ENCODE assay signal across 8 mouse cellular contexts in genomic region chr11:99189154-99189582, GRCm38 (mm10). TPM values are rescaled to one million over a fixed set of nuclear protein-coding genes. Genes with fewer than 3 reads are reported as not detected.
DNase-seq lines count a peak whose midpoint lies in the region; ATAC-seq and TF ChIP-seq lines count a peak whose summit lies in the region.

No protein-coding gene starts in this region.

- ATAC-seq in hindbrain, embryonic 11.5 days (ENCODE audit: low FRiP score): no peak
- ATAC-seq in hindbrain, embryonic 16.5 days: no peak
- no peak for ATAC-seq in neural tube, embryonic 11.5 days (ENCODE audit: insufficient read depth, low FRiP score, low TSS enrichment)

- dilution Hi-C loops in CH12.LX (cut with MboI; ENCODE audit: extremely low pct_ligation_motif_present, extremely low pct_unique_long_range_greater_than_20kb, low sequenced_read_pairs): no loop called here

- no peak overlapping the region for H3K4me2 ChIP-seq in hindbrain, embryonic 11.5 days (replicated peaks; ENCODE audit: low read depth, low read length)
- H3K4me2 ChIP-seq in hindbrain, embryonic 16.5 days (ENCODE audit: low read length): no peak overlapping the region
- H3K4me2 ChIP-seq in CH12.LX (ENCODE audit: insufficient read depth, low read depth, poor library complexity, severe bottlenecking): peak overlapping the region; percentile 92
- H3K4me2 ChIP-seq in neural tube, embryonic 11.5 days (ENCODE audit: low read depth): no peak overlapping the region

- peak; percentile 61 for TF ChIP-seq POLR2A in CH12.LX (IDR thresholded peaks at IDR 0.05; ENCODE audit: low read depth, low read length)
- no peak for TF ChIP-seq POLR2A in brain, embryonic 14.5 days (IDR thresholded peaks at IDR 0.05; ENCODE audit: borderline replicate concordance, extremely low read depth, insufficient read depth, insufficient read length, poor library complexity, severe bottlenecking)

- H3K9me3 ChIP-seq in hindbrain, embryonic 11.5 days (ENCODE audit: control insufficient read depth, low read length): no peaks in the 10 kb centered on the region
- H3K9me3 ChIP-seq in hindbrain, embryonic 16.5 days (ENCODE audit: control insufficient read depth, low read length): no peaks in the 10 kb centered on the region
- H3K9me3 ChIP-seq in CH12.LX (replicated peaks; ENCODE audit: low read length): peaks cover 12% of the 10 kb centered on the region
- no peaks in the 10 kb centered on the region for H3K9me3 ChIP-seq in neural tube, embryonic 11.5 days (ENCODE audit: control insufficient read depth, low read length)

- no peak overlapping the region for H3K9ac ChIP-seq in hindbrain, embryonic 11.5 days (ENCODE audit: low read depth, low read length)
- H3K9ac ChIP-seq in hindbrain, embryonic 16.5 days (ENCODE audit: low read depth, low read length): no peak overlapping the region
- H3K9ac ChIP-seq in CH12.LX (ENCODE audit: insufficient read depth, low read depth): peak overlapping the region; percentile 82
- H3K9ac ChIP-seq in neural tube, embryonic 11.5 days (ENCODE audit: low read length): no peak overlapping the region

- in situ Hi-C loops in CH12.LX (cut with MboI; ENCODE audit: low pct_ligation_motif_present, low pct_unique_long_range_greater_than_20kb, low sequenced_read_pairs): no loop called here

- no peaks in the 10 kb centered on the region for H3K4me1 ChIP-seq in hindbrain, embryonic 11.5 days (replicated peaks; ENCODE audit: control insufficient read depth, insufficient read depth, low read length)
- no peaks in the 10 kb centered on the region for H3K4me1 ChIP-seq in hindbrain, embryonic 16.5 days (ENCODE audit: control insufficient read depth, insufficient read depth, low read depth, low read length)
- H3K4me1 ChIP-seq in CH12.LX (ENCODE audit: control insufficient read depth in 1 of 2, insufficient read depth in 2 of 2): peaks cover 31 to 52% of the 10 kb centered on the region in 2 experiments
- no peaks in the 10 kb centered on the region for H3K4me1 ChIP-seq in neural tube, embryonic 11.5 days (ENCODE audit: control insufficient read depth, insufficient read depth, low read length)

- peak; percentile 69 for DNase-seq in hindbrain, embryonic 11.5 days (ENCODE audit: low spot score)
- peak; percentile 97 for DNase-seq in CH12.LX (ENCODE audit: extremely low read depth)
- peak; percentile 61 for DNase-seq in brain, embryonic 14.5 days (ENCODE audit: low read depth)
- DNase-seq in forelimb bud, embryonic 11.5 days (ENCODE audit: low read depth, low spot score): peak; percentile 69
- DNase-seq in left cerebral cortex, postnatal 25 days (ENCODE audit: low spot score in 2 of 2): peak; percentile 42 to 54
- peak; percentile 44 for DNase-seq in neural tube, embryonic 11.5 days (ENCODE audit: low spot score)
- peak; percentile 72 for DNase-seq in thymus, postnatal 0 days (ENCODE audit: low spot score)

- H3K27me3 ChIP-seq in hindbrain, embryonic 11.5 days (ENCODE audit: control insufficient read depth, insufficient read depth, low read length): no peaks in the 10 kb centered on the region
- no peaks in the 10 kb centered on the region for H3K27me3 ChIP-seq in hindbrain, embryonic 16.5 days (replicated peaks; ENCODE audit: control insufficient read depth, insufficient read depth, low read length)
- no peaks in the 10 kb centered on the region for H3K27me3 ChIP-seq in CH12.LX (replicated peaks)
- no peaks in the 10 kb centered on the region for H3K27me3 ChIP-seq in neural tube, embryonic 11.5 days (ENCODE audit: control insufficient read depth, insufficient read depth, low read length)

- H3K27ac ChIP-seq in hindbrain, embryonic 11.5 days (ENCODE audit: low read depth, low read length): no peak overlapping the region
- H3K27ac ChIP-seq in hindbrain, embryonic 16.5 days (ENCODE audit: low read depth, low read length): no peak overlapping the region
- peak overlapping the region; percentile 99 for H3K27ac ChIP-seq in CH12.LX (ENCODE audit: insufficient read depth, low read depth)
- no peak overlapping the region for H3K27ac ChIP-seq in neural tube, embryonic 11.5 days (ENCODE audit: low read depth, low read length)

- TF ChIP-seq EP300 in CH12.LX (IDR thresholded peaks at IDR 0.05; ENCODE audit: low read length): peak; percentile 98

- intact Hi-C loops in left cerebral cortex, postnatal 25 days (cut with DNase I): loop anchor here (2.0 to 10.0 kb wide), 3 partner anchors 103 to 176 kb away; no protein-coding TSS in a partner anchor

- H3K36me3 ChIP-seq in hindbrain, embryonic 11.5 days (ENCODE audit: control insufficient read depth, insufficient read depth, low read length): no peaks in the 10 kb centered on the region
- no peaks in the 10 kb centered on the region for H3K36me3 ChIP-seq in hindbrain, embryonic 16.5 days (ENCODE audit: control insufficient read depth, insufficient read depth, low read length)
- H3K36me3 ChIP-seq in CH12.LX (replicated peaks in 1 of 2; ENCODE audit: control insufficient read depth in 1 of 2, insufficient read depth in 1 of 2, low read length in 1 of 2): peaks cover 0 to 4% of the 10 kb centered on the region in 2 experiments
- no peaks in the 10 kb centered on the region for H3K36me3 ChIP-seq in neural tube, embryonic 11.5 days (ENCODE audit: control insufficient read depth, insufficient read depth, low read length)

- TF ChIP-seq CTCF in CH12.LX (conservative IDR thresholded peaks at IDR 0.05 in 1 of 2, IDR thresholded peaks at IDR 0.05 in 1 of 2; ENCODE audit: low read depth in 2 of 2, low read length in 2 of 2): peak; percentile 81 to 95
- TF ChIP-seq CTCF in brain, embryonic 14.5 days (IDR thresholded peaks at IDR 0.05; ENCODE audit: borderline replicate concordance, extremely low read depth, insufficient read depth, insufficient read length): peak; percentile 79

- no peak overlapping the region for H3K4me3 ChIP-seq in hindbrain, embryonic 11.5 days (ENCODE audit: low read depth, low read length)
- no peak overlapping the region for H3K4me3 ChIP-seq in hindbrain, embryonic 16.5 days (ENCODE audit: low read length)
- peak overlapping the region in 1 of 3 experiments; percentile 1 for H3K4me3 ChIP-seq in CH12.LX (replicated peaks in 1 of 3; ENCODE audit: low read depth in 2 of 3, low read length in 2 of 3, poor library complexity in 1 of 3)
- H3K4me3 ChIP-seq in neural tube, embryonic 11.5 days (ENCODE audit: low read depth, low read length): no peak overlapping the region

- H3K79me2 ChIP-seq in CH12.LX (replicated peaks; ENCODE audit: control insufficient read depth, extremely low read depth, insufficient read depth, poor library complexity, severe bottlenecking): no peaks in the 10 kb centered on the region

- peak; percentile 89 for TF ChIP-seq RAD21 in CH12.LX (IDR thresholded peaks at IDR 0.05; ENCODE audit: low read depth, low read length)

- WGBS in hindbrain, embryonic 11.5 days: 28% methylated on average over 14 of the region's 14 CpGs
- WGBS in hindbrain, embryonic 16.5 days: 23% methylated on average over 14 of the region's 14 CpGs
- WGBS in neural tube, embryonic 11.5 days: 26% methylated on average over 14 of the region's 14 CpGs

TF ChIP-seq in CH12.LX, 34 proteins besides CTCF, POLR2A, EP300 and RAD21 (continues in another document):
- TF ChIP-seq ZMIZ1 (IDR thresholded peaks at IDR 0.05; ENCODE audit: low read depth, low read length) (no peak), CHD1 (IDR thresholded peaks at IDR 0.05; ENCODE audit: low read depth, low read length) (peak; percentile 8; the same call in 1 of the 2 replicates), MEF2A (IDR thresholded peaks at IDR 0.05; ENCODE audit: borderline replicate concordance, low read depth, low read length) (peak; percentile 100), USF2 (conservative IDR thresholded peaks at IDR 0.05; ENCODE audit: low read depth, low read length) (no peak), ZNF384 (IDR thresholded peaks at IDR 0.05; ENCODE audit: low read depth, low read length) (no peak; the same call in none of the 2 replicates), HCFC1 (IDR thresholded peaks at IDR 0.05; ENCODE audit: low read depth, low read length) (peak; percentile 22; the same call in 1 of the 2 replicates), BHLHE40 (IDR thresholded peaks at IDR 0.05; ENCODE audit: low read depth, low read length) (peak; percentile 98)

RNA-seq across cellular contexts. Expression of gene Ccr7, which starts 34.3 kb away (rescaled TPM):
- 0.17 and 0.31 TPM in 2 replicates for polyA plus RNA-seq in hindbrain, embryonic 11.5 days (2014; fragmentation: Nextera tagmentation; extraction: Ambion mirVana)
- polyA plus RNA-seq in hindbrain, embryonic 16.5 days (2015; fragmentation: Nextera tagmentation; extraction: Ambion mirVana): not detected in 2 replicates
- total RNA-seq in CH12.LX (2012; rRNA removed): 170 and 241 TPM in 2 replicates
- total RNA-seq in CH12.LX (2014; rRNA removed): 178 and 203 TPM in 2 replicates
- polyA plus RNA-seq in CH12.LX (2012; ENCODE audit: insufficient read length, low read depth): 306 and 316 TPM in 2 replicates
- polyA plus RNA-seq in brain, embryonic 14.5 days (2012; rRNA removed): 0.07 TPM in 1 of 2 replicates, not detected in the other
- total RNA-seq in left cerebral cortex, postnatal 25 days (2021): under 1 TPM in 1 of 2 experiments, not detected in 1; 0.16 TPM
- polyA plus RNA-seq in neural tube, embryonic 11.5 days (2014; fragmentation: Nextera tagmentation; extraction: Ambion mirVana): 0.39 and 0.41 TPM in 2 replicates
- 36.2 and 37.4 TPM in 2 replicates for polyA plus RNA-seq in thymus, postnatal 0 days (2015; fragmentation: Nextera tagmentation; extraction: Ambion mirVana)

RNA-seq across cellular contexts. Expression of gene Smarce1, which starts 41.6 kb away (rescaled TPM):
- polyA plus RNA-seq in hindbrain, embryonic 11.5 days (2014; fragmentation: Nextera tagmentation; extraction: Ambion mirVana): 217 and 219 TPM in 2 replicates
- 225 and 246 TPM in 2 replicates for polyA plus RNA-seq in hindbrain, embryonic 16.5 days (2015; fragmentation: Nextera tagmentation; extraction: Ambion mirVana)
- total RNA-seq in CH12.LX (2012; rRNA removed) (246 and 257 TPM in 2 replicates), CH12.LX (2014; rRNA removed) (149 and 184 TPM in 2 replicates)
- polyA plus RNA-seq in CH12.LX (2012; ENCODE audit: insufficient read length, low read depth): 464 and 617 TPM in 2 replicates
- polyA plus RNA-seq in brain, embryonic 14.5 days (2012; rRNA removed): 162 and 270 TPM in 2 replicates
- 10 to 100 TPM; 56.0 to 59.7 TPM for total RNA-seq in left cerebral cortex, postnatal 25 days (2021)
- 192 and 216 TPM in 2 replicates for polyA plus RNA-seq in neural tube, embryonic 11.5 days (2014; fragmentation: Nextera tagmentation; extraction: Ambion mirVana)
- polyA plus RNA-seq in thymus, postnatal 0 days (2015; fragmentation: Nextera tagmentation; extraction: Ambion mirVana): 227 and 240 TPM in 2 replicates

RNA-seq across cellular contexts. Expression of gene Krt222, which starts 54.7 kb away (rescaled TPM):
- polyA plus RNA-seq in hindbrain, embryonic 11.5 days (2014; fragmentation: Nextera tagmentation; extraction: Ambion mirVana): 0.67 and 0.80 TPM in 2 replicates
- 10.9 and 14.3 TPM in 2 replicates for polyA plus RNA-seq in hindbrain, embryonic 16.5 days (2015; fragmentation: Nextera tagmentation; extraction: Ambion mirVana)
- total RNA-seq in CH12.LX (2012; rRNA removed): 15.4 and 22.0 TPM in 2 replicates
- 22.9 TPM in 2 replicates for total RNA-seq in CH12.LX (2014; rRNA removed)
- 24.4 and 29.3 TPM in 2 replicates for polyA plus RNA-seq in CH12.LX (2012; ENCODE audit: insufficient read length, low read depth)
- 1.4 and 2.9 TPM in 2 replicates for polyA plus RNA-seq in brain, embryonic 14.5 days (2012; rRNA removed)
- total RNA-seq in left cerebral cortex, postnatal 25 days (2021): 10 to 100 TPM; 26.3 to 27.0 TPM
- 0.37 and 0.44 TPM in 2 replicates for polyA plus RNA-seq in neural tube, embryonic 11.5 days (2014; fragmentation: Nextera tagmentation; extraction: Ambion mirVana)
- polyA plus RNA-seq in thymus, postnatal 0 days (2015; fragmentation: Nextera tagmentation; extraction: Ambion mirVana): 1.7 and 2.0 TPM in 2 replicates

Comparison
In these comparisons a context has a peak if more than half of its experiments do, and no peak if none do; other contexts are left out.
1. DNase-seq: peak in every context shown above with its lines; median percentile 97 in CH12.LX; 72 in thymus, postnatal 0 days; 69 in hindbrain, embryonic 11.5 days; 69 in forelimb bud, embryonic 11.5 days; 61 in brain, embryonic 14.5 days; 48 in left cerebral cortex, postnatal 25 days; 44 in neural tube, embryonic 11.5 days.
2. RNA of gene Ccr7, which starts 34.3 kb away (polyA plus RNA-seq): 306 to 316 TPM in CH12.LX and 36.2 to 37.4 TPM in thymus, postnatal 0 days; 0.39 to 0.41 TPM in neural tube, embryonic 11.5 days, 0.17 to 0.31 TPM in hindbrain, embryonic 11.5 days, 0.07 TPM in brain, embryonic 14.5 days and not detected in hindbrain, embryonic 16.5 days; every median in the first group is over 10 times any median in the second.